In the genomic region with DNA sequence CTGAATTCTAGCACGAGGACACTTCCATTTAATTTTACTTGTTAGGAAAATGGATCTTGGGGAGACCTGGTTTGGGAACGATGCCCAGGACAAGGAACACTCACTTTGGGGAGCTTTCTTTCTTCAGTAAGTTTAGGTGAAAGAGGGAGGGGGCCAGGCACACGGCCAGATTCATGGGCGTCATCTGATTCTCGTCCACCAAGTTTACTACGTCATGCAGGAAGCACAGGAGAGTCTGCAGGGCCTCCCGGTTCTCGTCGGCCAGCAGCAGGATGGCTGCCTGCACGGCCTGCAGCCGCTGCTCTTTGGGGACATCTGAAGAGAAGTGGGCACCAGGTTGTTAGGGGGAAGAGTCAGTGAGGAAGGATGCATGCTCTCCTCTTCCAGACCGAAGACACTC, we compare ENCODE assay signal across 12 mouse cellular contexts.
A peak's percentile ranks its signal among the peaks of the same experiment; 100 is the strongest.
DNase-seq lines count a peak whose midpoint lies in the region; ATAC-seq and TF ChIP-seq lines count a peak whose summit lies in the region.
"Had no signal": no experiment of that assay in that cellular context is flagged by ENCODE, and none has a peak within 500 bp of the region (broad histone marks: within the 10 kb centered on the region; RNA-seq: fewer than 3 reads in every experiment).

No protein-coding gene starts in this region.

- no peak for TF ChIP-seq POLR2A in cortical plate, adult 2 months (IDR thresholded peaks at IDR 0.05; ENCODE audit: extremely low read depth, insufficient read depth, low read length)

- no peak overlapping the region for H3K4me2 ChIP-seq in heart, embryonic 11.5 days
- H3K4me2 ChIP-seq in lung, embryonic 16.5 days (ENCODE audit: low read depth, low read length): no peak overlapping the region
- H3K4me2 ChIP-seq: hindbrain, embryonic 14.5 days; liver, embryonic 12.5 days had no signal

- H3K9me3 ChIP-seq in heart, embryonic 11.5 days (replicated peaks; ENCODE audit: control insufficient read depth, low read length): 0 out of 2 replicates have a peak, but pooled peaks cover 2% of the 10 kb centered on the region
- peaks cover 3% of the 10 kb centered on the region; the same call in 1 of the 2 replicates for H3K9me3 ChIP-seq in lung, embryonic 16.5 days (ENCODE audit: control insufficient read depth, low read length)
- H3K9me3 ChIP-seq: liver, embryonic 12.5 days had no signal

- intact Hi-C loops in heart, postnatal 14 days (cut with DNase I): loop anchor here (5.0 kb wide), 1 partner anchor 320 kb away; no protein-coding TSS in a partner anchor

- H3K4me1 ChIP-seq in heart, embryonic 11.5 days (ENCODE audit: control insufficient read depth, insufficient read depth, low read length): peaks cover 10% of the 10 kb centered on the region
- H3K4me1 ChIP-seq in cortical plate, adult 2 months (ENCODE audit: control insufficient read depth, insufficient read depth, low read length): no peaks in the 10 kb centered on the region; the same call in 1 of the 2 replicates
- H3K4me1 ChIP-seq in lung, embryonic 16.5 days (replicated peaks; ENCODE audit: control insufficient read depth, insufficient read depth, low read length): 0 out of 2 replicates have a peak, but pooled peaks cover 2% of the 10 kb centered on the region
- H3K4me1 ChIP-seq: liver, embryonic 12.5 days had no signal

- H3K4me3 ChIP-seq in heart, embryonic 11.5 days (ENCODE audit: low read depth, low read length): no peak overlapping the region
- H3K4me3 ChIP-seq in cortical plate, adult 2 months (ENCODE audit: insufficient read depth, low read length): no peak overlapping the region
- no peak overlapping the region for H3K4me3 ChIP-seq in lung, embryonic 16.5 days (ENCODE audit: low read length)
- H3K4me3 ChIP-seq: liver, embryonic 12.5 days had no signal

- no peaks in the 10 kb centered on the region for H3K27me3 ChIP-seq in heart, embryonic 11.5 days (ENCODE audit: control insufficient read depth, insufficient read depth, low read length)
- H3K27me3 ChIP-seq in lung, embryonic 16.5 days (ENCODE audit: control insufficient read depth, insufficient read depth, low read depth, low read length): no peaks in the 10 kb centered on the region
- H3K27me3 ChIP-seq: liver, embryonic 12.5 days had no signal

- no peak for ATAC-seq in heart, embryonic 11.5 days (replicated peaks; ENCODE audit: insufficient number of reproducible peaks, low FRiP score, low TSS enrichment)
- ATAC-seq in lung, embryonic 16.5 days (ENCODE audit: low read depth): peak; percentile 56; the same call in 1 of the 2 replicates
- no peak for ATAC-seq in monocyte, adult 5-6 weeks (replicated peaks; ENCODE audit: insufficient number of reproducible peaks, low FRiP score, low TSS enrichment, poor library complexity, severe bottlenecking)
- ATAC-seq: liver, embryonic 12.5 days had no signal

- no peak for TF ChIP-seq CTCF in cortical plate, adult 2 months (IDR thresholded peaks at IDR 0.05; ENCODE audit: extremely low read depth, insufficient read depth, low read length)

- peak; percentile 95 for DNase-seq in heart, adult 11 months
- peak; percentile 41 to 51 for DNase-seq in heart, postnatal 14 days
- DNase-seq in ovary, adult 18-20 months (ENCODE audit: low spot score): no peak
- no peak for DNase-seq in cerebellum, postnatal 14 days
- DNase-seq: layer of hippocampus, adult 9-11 months; midbrain, embryonic 14.5 days had no signal

- peaks cover 5% of the 10 kb centered on the region for H3K36me3 ChIP-seq in heart, embryonic 11.5 days (ENCODE audit: control insufficient read depth, insufficient read depth, low read length)
- peaks cover 50% of the 10 kb centered on the region for H3K36me3 ChIP-seq in lung, embryonic 16.5 days (ENCODE audit: control insufficient read depth, insufficient read depth, low read length)

- H3K27ac ChIP-seq in heart, embryonic 11.5 days (ENCODE audit: low read depth, low read length): no peak overlapping the region
- peak overlapping the region; percentile 39; the same call in 1 of the 2 replicates for H3K27ac ChIP-seq in cortical plate, adult 2 months (ENCODE audit: insufficient read depth, low read length)
- H3K27ac ChIP-seq in lung, embryonic 16.5 days (ENCODE audit: low read length): peak overlapping the region; percentile 36; the same call in 1 of the 2 replicates
- H3K27ac ChIP-seq: hindbrain, embryonic 14.5 days; liver, embryonic 12.5 days had no signal

- 81% methylated on average over 12 of the region's 12 CpGs for WGBS in heart, embryonic 11.5 days (ENCODE audit: insufficient replicate concordance)
- WGBS in lung, embryonic 16.5 days: 64% methylated on average over 12 of the region's 12 CpGs

- no peak overlapping the region for H3K9ac ChIP-seq in heart, embryonic 11.5 days (ENCODE audit: low read depth, low read length)
- no peak overlapping the region for H3K9ac ChIP-seq in lung, embryonic 16.5 days (ENCODE audit: low read length)
- H3K9ac ChIP-seq: hindbrain, embryonic 14.5 days; liver, embryonic 12.5 days had no signal

Comparison
In these comparisons a context has a peak if more than half of its experiments do, and no peak if none do; other contexts are left out.
1. DNase-seq: peak in heart, adult 11 months (single experiment) and heart, postnatal 14 days (2 of 2); none in ovary, adult 18-20 months (single experiment) and cerebellum, postnatal 14 days (0 of 2).